Mouse (Mus musculus) liver, embryonic 14.5 days (tissue): ENCODE data around the gene Dlg1. TPM values are rescaled to one million over a fixed set of nuclear protein-coding genes. Genes with fewer than 3 reads are reported as not detected.

ENCODE experiments used
- ATAC-seq: fragments of 200-750 bp; cut with Nextera tagmentation; 2 replicates; pipeline ENCODE4 v1.8.0; 2017; ENCODE audit warnings: moderate number of reproducible peaks, mild to moderate bottlenecking, moderate library complexity; ENCODE audit not compliant: insufficient read depth
- DNase-seq, 3 experiments: peaks; one replicate each; pipeline ENCODE4 v3.0.0-alpha.2; 2012 to 2013; ENCODE audit warnings: low read depth in 3 of 3, low spot score in 3 of 3
- H3K27ac ChIP-seq: fragments of 300-500 bp; sonication (generic); 2 replicates; pipeline ENCODE4 v1.5.1; 2014; ENCODE audit warnings: moderate library complexity, mild to moderate bottlenecking, control low read depth, inconsistent platforms
- H3K27me3 ChIP-seq: fragments of 300-500 bp; sonication (generic); 2 replicates; pipeline ENCODE4 v1.6.1; 2014; ENCODE audit warnings: mild to moderate bottlenecking, low read length, moderate library complexity; ENCODE audit not compliant: control insufficient read depth, insufficient read depth
- H3K36me3 ChIP-seq: fragments of 300-500 bp; sonication (generic); replicated peaks from 2 replicates; pipeline ENCODE4 v1.6.1; 2014; ENCODE audit warnings: low read depth; ENCODE audit not compliant: control insufficient read depth, insufficient read depth
- H3K4me1 ChIP-seq, 2 experiments: fragments of 200-500 bp in 1 of 2; fragments of 300-500 bp in 1 of 2; sonication (generic) in 1 of 2; replicated peaks; 2 replicates each; pipeline ENCODE4 v1.6.1; 2012 to 2014; ENCODE audit warnings: antibody characterized with exemption in 1 of 2, inconsistent platforms in 1 of 2, low read length in 1 of 2; ENCODE audit not compliant: control insufficient read depth in 2 of 2, insufficient read depth in 2 of 2
- H3K4me2 ChIP-seq: fragments of 300-500 bp; sonication (generic); 2 replicates; pipeline ENCODE4 v1.6.1; 2014; ENCODE audit warnings: low read depth, mild to moderate bottlenecking, control low read depth, moderate library complexity
- H3K4me3 ChIP-seq, 2 experiments: fragments of 200-500 bp in 1 of 2; fragments of 300-500 bp in 1 of 2; sonication (generic) in 1 of 2; 2 replicates each; pipeline ENCODE4 v1.5.1; 2012 to 2014; ENCODE audit warnings: low read depth in 2 of 2, low read length in 2 of 2, mild to moderate bottlenecking in 2 of 2, control low read depth in 1 of 2, inconsistent platforms in 1 of 2, moderate library complexity in 1 of 2; ENCODE audit not compliant: insufficient read depth in 1 of 2
- H3K9ac ChIP-seq: fragments of 300-500 bp; sonication (generic); replicated peaks from 2 replicates; pipeline ENCODE4 v1.6.1; 2014; ENCODE audit warnings: mild to moderate bottlenecking, control low read depth, moderate library complexity
- H3K9me3 ChIP-seq: fragments of 300-500 bp; sonication (generic); 2 replicates; pipeline ENCODE4 v1.6.1; 2016; ENCODE audit warnings: low read length, mixed read lengths; ENCODE audit not compliant: control insufficient read depth
- CTCF ChIP-seq: IDR thresholded peaks from 2 replicates; pipeline ENCODE4 v1.5.1; 2016; ENCODE audit warnings: antibody characterized with exemption, low read depth, control low read depth
- EP300 ChIP-seq: IDR thresholded peaks from 2 replicates; pipeline ENCODE4 v1.6.1; 2016; ENCODE audit warnings: antibody characterized with exemption, low read depth
- WGBS: fragments of 180-500 bp; shearing (Covaris S2); extraction: QIAGEN DNeasy Blood & Tissue Kit; methylation state at CpG from one replicate; pipeline ENCODE4 v1.1.7; 2014; ENCODE audit not compliant: insufficient replicate concordance; 5-methylcytosine and 5-hydroxymethylcytosine counted together
- polyA plus RNA-seq, 2 experiments: library from polyadenylated mRNA; depleted of rRNA in 1 of 2; stranded (reverse) in 1 of 2; unstranded in 1 of 2; fragments of >200 nt; fragmentation: Nextera tagmentation in 1 of 2; extraction: Ambion mirVana in 1 of 2; gene quantifications; 2 replicates each; pipeline versions ENCODE4 v1.2.1 to v1.2.3; 2012 to 2014

Dlg1 gene
- polyA plus RNA-seq, 2 experiments, result 7.3 to 12.9 TPM

DNA sequence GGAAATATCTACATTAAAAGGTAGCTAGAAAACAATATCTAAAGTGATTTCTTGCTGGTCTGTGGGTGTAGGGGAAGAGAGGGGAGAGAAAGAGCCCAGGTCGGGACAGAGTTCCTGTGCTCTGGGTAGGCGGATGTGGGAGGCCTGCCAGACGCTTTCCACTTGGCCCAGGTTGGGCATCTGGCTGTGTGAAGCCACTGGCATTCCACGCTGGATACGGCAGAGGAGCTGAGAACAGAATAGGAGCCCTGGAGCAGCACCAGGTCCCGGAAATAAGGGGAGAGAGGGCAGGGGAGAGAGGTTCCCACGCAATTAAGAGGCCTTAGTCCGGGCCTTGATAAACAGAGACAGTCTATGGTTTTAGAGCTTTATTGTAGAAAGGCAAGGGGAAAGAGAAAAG is 77.0 kb downstream of the Dlg1 start:
- Histone ChIP-seq H3K9me3 (no peaks in the 10 kb centered on the region), H3K4me2 (no peak overlapping the region), H3K4me3 (no peak overlapping the region), H3K27me3 (no peaks in the 10 kb centered on the region), H3K27ac (no peak overlapping the region), H3K36me3 (no peaks in the 10 kb centered on the region), H3K9ac (no peak overlapping the region), H3K4me1 (no peaks in the 10 kb centered on the region)
- WGBS, result 70% methylated on average over 8 of the region's 8 CpGs
- no peak for TF ChIP-seq CTCF
- no peak for TF ChIP-seq EP300
- no peak for DNase-seq
- ATAC-seq, result no peak

DNA sequence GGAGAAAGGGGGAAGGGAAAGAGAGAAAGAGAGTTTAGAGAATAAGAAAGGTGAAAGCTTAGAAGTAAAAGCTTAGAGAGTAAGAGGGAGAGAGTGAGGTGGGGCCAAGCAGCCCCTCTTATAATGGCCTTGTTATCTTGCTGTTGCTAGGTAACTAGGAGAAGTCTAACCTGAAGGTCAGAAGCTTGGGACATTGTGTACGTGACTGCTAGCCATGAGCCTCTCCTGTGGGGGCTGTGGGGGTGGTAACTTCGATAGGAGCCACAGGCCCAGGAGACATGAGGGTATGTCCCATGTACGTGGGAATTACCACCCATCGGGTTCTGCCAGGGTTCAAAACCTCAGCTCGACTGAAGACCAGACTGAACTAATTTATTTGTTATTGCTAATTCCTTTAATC is 77.5 kb downstream of the Dlg1 start:
- Histone ChIP-seq H3K9me3 (no peaks in the 10 kb centered on the region), H3K27me3 (no peaks in the 10 kb centered on the region), H3K27ac (no peak overlapping the region), H3K9ac (no peak overlapping the region), H3K4me1 (no peaks in the 10 kb centered on the region), H3K4me3 (no peak overlapping the region), H3K36me3 (no peaks in the 10 kb centered on the region), H3K4me2 (no peak overlapping the region)
- 75% methylated on average over 5 of the region's 5 CpGs for WGBS
- ATAC-seq (no peak), DNase-seq (no peak)
- TF ChIP-seq EP300 (no peak), CTCF (no peak)

DNA sequence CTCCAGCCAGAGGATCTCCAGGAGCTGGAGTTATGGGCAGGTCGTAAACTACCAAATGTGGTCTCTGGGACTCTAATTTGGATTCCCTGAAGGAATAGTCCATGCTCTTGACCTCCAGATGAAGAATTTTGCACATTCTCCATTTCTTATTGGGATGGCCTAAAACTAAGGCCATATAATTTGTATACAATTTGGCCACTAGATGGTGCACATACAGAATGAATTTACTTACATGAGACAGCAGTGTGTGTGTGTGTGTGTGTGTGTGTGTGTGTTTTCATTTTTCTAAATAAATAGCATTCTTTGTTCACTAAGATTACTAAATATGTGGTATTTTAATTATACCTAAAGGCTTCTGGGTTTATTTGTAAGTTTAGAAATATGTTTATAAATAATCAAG is 87.3 kb downstream of the Dlg1 start:
- Histone ChIP-seq H3K27ac (no peak overlapping the region), H3K9ac (no peak overlapping the region), H3K27me3 (no peaks in the 10 kb centered on the region), H3K9me3 (no peaks in the 10 kb centered on the region), H3K4me2 (no peak overlapping the region), H3K4me3 (no peak overlapping the region), H3K4me1 (no peaks in the 10 kb centered on the region), H3K36me3 (no peaks in the 10 kb centered on the region)
- TF ChIP-seq CTCF (peak; percentile 59), EP300 (no peak)
- 56% methylated on average over 1 of the region's 1 CpGs for WGBS
- DNase-seq (peak; percentile 4 to 24 (median 14)), ATAC-seq (no peak)

DNA sequence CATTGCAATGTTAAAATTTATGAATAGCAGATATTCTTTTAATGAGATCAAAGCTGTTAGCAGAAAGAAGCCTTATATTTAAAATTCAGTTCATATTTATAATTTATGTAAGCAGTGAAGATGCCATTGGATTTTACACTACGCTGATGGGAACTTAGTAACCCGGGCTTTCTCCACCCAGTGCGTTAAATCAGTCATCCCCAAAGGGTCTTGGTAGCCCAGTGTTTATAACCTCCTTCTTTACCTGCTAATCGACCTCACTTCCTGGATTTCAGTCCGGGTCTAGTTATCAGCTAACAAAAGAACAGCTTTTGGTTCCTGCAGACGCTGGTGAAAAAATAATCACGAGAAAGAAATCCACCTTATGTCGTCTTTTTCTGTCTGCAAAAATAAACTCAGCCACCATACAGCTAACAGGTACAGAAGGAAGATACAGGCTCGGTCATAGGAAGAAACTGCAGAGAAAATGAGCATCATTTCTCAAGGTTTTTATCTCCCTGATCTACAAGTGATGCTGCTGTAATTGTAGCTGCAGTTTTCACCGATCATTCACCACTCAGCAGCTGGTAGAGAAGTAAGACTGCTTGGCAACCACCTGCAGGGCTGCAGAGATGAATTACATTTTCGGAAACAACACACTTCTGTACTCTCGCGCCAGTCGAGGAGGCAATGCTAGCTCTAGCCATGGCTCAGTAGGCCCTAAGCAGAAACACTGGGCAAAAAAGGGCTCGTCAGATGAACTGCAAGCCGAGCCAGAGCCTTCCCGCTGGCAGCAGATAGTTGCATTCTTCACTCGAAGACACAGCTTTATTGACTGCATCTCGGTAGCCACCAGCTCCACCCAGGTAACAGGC is 91.2 kb downstream of the Dlg1 start:
- Histone ChIP-seq H3K4me2 (no peak overlapping the region), H3K4me3 (no peak overlapping the region), H3K36me3 (no peaks in the 10 kb centered on the region), H3K4me1 (no peaks in the 10 kb centered on the region), H3K9ac (no peak overlapping the region), H3K27me3 (no peaks in the 10 kb centered on the region), H3K9me3 (no peaks in the 10 kb centered on the region), H3K27ac (no peak overlapping the region)
- TF ChIP-seq CTCF, result no peak
- TF ChIP-seq EP300, result no peak
- DNase-seq, result no peak
- WGBS, result 66% methylated on average over 19 of the region's 19 CpGs
- ATAC-seq, result no peak

DNA sequence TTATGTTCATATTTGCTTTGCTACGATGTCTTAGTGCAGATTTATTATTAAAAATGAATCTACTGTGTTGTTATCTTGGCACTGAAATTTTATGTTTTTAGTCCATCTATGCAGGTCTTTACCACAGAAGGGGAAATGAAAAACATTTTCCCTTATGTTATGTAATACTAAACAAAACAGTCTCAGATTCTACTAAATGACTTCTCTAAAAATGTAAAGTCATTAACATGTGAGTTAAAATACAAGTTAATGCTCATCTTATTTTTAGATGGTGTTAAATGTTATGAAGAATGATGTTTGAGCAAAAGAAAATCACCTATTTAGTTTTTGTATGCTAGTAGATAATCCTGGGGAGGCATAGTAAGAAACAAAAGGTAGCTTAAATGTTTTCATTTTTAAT is 91.8 kb downstream of the Dlg1 start:
- no peaks in the 10 kb centered on the region for H3K9me3 ChIP-seq
- no peak for ATAC-seq
- H3K27me3 ChIP-seq, result no peaks in the 10 kb centered on the region
- WGBS, result 83% methylated on average over 1 of the region's 1 CpGs
- H3K27ac ChIP-seq, result no peak overlapping the region
- no peaks in the 10 kb centered on the region for H3K36me3 ChIP-seq
- H3K9ac ChIP-seq, result no peak overlapping the region
- TF ChIP-seq CTCF, result no peak
- TF ChIP-seq EP300, result no peak
- H3K4me3 ChIP-seq, result no peak overlapping the region
- no peak for DNase-seq
- no peak overlapping the region for H3K4me2 ChIP-seq
- no peaks in the 10 kb centered on the region for H3K4me1 ChIP-seq
